Mouse (Mus musculus) thymus, postnatal 0 days (tissue): ENCODE results near the gene Nos1ap. TPM values are rescaled to one million over a fixed set of nuclear protein-coding genes. Genes with fewer than 3 reads are reported as not detected.

Experiments
- DNase-seq: peaks from one replicate; pipeline ENCODE4 v3.0.0-alpha.2; 2015; ENCODE audit warnings: low spot score
- polyA plus RNA-seq: library from polyadenylated mRNA; unstranded; fragments of >200 nt; fragmentation: Nextera tagmentation; extraction: Ambion mirVana; gene quantifications from 2 replicates; pipeline ENCODE4 v1.2.1, GENCODE M21; 2015

Nos1ap gene
- polyA plus RNA-seq, 1 experiment from 2014 or later: 1.8 TPM

DNA sequence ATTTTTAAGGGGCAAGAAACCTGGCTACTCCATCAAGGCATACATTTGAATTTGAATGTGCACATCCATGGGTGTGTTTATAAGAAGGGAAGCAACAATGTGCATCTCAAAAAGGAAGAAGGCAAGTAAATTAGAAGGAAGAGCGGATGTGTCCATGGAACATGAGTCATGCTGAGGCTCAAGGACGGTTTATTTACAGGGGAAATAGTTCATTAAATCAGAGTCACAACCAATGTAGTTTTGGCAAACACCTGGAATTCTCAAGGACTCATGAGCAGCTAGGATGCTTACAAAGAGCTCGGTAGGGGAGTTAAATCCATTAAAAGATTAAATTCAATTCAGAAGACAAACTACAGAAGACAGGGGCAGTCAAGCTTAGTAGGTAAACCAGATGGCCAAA, 169.7 kb downstream of the Nos1ap start:
- DNase-seq: no peak

DNA sequence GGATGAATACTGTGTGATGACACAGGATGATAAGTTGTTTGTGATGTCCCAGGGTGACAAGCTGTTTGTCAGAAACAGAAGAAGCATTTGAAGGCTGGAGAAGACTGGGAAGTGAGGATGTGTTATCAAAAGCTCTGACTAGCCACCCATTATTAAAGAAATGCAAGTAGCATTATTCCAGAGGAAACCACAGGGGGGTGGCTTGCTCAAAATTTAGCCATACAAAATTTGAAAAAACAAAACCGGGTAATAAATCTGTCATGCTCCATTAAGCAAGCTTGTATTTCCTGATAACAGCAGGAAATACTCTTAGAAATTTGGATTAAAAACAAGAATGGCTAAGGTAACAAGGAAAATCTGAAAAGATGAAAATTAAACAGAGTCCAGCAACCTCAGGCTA, 171.5 kb downstream of the Nos1ap start:
- DNase-seq: no peak

DNA sequence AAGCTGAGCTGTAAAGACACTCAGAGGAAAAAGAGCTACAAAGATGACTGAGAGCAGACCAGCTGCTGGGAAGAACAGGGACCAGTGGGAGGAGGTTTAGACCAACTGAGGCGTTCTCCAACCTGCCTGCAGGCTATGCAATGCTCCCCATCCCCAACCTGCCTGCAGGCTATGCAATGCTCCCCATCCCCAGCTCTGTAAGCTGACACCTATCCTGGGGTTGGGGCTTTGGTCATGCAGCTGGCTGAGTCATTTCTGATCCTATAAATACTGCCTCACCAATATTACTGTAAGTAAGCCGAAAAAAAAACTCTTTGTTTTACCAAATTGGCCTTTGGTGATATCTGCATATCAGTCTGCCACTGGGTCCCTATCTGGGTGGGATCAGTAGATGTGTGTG, 172.7 kb downstream of the Nos1ap start:
- DNase-seq: no peak

DNA sequence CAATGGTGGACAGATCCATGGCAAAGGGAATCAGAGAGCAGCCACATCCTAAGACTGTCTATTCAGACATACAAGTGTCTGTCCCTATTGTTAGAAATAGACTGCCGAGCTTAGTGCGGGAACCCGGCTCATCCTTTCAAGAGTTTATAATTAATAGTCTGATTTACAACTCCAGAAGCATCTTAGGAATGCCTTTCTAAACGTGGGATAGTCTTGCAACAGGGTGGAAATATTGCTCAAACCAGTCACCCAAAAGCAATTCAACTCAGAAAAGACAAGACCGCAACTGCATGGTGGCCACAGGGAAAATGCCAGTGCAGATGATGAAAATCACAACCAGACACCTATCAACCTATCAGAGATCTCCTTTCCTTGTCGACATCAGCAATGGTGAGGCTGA, 173.5 kb downstream of the Nos1ap start:
- DNase-seq: no peak

DNA sequence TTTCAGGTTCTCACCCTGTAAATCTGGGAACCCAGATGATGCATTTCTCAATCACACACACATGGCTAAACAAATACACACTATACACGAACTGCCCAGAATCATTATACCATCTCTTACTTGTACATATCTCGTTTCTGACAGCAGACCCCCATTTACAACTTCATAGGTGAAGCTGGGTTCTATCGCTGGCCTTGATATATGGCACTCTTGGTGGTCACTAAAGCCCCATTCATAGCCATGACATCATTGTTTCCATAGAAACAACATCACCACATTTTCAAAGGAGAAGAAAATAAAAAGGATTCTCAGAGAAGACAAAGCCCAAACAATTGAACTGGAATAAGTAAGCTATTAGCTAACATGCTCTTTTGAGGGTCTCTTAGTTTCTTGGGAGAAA, 174.3 kb downstream of the Nos1ap start:
- DNase-seq: no peak

DNA sequence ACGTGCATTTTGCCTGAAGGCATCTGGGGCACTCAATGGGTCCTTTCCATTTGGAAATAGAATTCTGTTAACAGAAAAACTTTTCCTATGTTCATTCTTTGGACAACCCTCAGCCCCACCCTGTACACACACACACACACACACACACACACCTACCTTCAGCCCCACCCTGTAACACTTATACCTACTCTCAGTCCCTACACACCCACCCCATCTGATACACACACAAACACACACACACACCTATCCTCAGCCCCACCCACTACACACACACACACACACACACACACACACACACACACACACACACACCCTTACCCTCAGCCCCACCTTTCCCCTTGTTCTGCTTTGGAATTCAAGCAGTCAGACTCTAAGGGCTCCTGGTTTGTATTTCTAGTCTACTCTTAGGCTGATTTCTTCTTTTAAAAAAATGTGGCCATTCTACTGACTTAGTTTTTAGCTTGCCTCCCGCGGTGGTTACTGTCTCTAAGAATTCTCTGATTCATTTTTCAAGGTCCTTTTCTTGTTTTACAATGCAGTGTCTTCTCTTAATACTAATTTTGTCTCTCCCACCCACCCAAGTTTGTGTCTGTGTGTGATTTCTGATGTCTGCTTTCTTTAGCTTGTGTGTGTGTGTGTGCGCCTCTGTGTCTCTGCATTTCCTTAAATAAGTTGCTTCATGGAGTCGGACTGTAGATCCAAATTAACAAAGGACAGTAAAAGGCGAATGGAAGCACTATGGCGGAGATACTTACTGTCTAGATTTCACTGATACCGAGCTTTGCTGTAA, 179.1 kb downstream of the Nos1ap start:
- no peak for DNase-seq

DNA sequence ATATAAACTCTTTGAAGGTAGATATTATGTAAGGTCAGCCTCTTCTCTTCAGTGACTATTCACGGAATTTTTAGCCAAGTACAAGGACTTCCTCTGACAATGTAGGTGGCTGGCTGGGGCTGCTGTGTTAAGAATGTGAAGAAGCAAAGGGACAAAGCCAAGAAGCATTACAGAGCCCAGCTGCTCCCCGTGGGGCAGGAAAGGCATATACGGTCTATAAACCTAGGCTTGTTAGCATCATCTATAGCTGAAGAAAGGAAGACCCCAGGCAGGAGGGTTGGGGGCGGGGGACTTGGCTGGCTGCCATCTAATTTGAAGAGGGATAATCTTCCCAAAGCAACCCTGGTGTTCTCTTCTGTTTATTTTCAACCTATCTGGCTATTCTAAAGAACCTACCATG, 180.6 kb downstream of the Nos1ap start:
- DNase-seq: no peak

DNA sequence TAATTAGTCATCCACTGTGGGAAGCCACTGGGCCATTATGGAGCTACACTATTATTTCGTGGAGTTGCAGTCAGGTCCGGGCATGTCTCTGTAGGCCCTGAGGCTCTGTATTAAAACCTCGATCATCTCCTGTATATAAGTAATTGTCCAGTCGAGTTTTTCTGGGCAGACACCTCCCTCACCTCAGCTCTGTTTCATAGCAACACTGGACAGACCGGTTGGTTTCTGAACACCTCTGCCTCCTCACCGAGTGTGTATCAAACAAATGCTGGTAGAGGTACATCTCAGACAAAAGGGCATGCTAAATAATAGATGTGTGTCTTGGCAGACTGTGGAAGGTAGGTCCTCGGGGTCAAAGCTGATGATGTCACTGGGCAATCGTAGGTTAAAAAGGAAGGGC, 182.7 kb downstream of the Nos1ap start:
- no peak for DNase-seq

DNA sequence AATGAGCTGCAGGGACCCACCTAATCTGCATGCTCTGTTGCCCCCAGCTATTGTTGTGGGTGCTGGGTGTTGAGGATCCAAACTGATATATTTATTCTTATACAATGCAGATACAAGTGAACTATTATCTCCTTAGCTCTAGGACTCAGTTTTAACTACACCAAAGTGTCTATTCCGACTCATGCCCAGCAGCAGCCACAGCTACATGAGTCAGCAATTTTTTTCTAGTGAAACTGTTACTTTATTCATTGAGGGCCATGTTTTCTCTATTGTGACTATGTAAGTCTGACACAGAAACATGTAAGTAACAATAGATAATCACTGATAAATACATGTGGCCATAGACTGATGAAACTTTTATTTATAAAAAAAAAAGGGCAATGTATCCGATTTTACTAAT, 184.5 kb downstream of the Nos1ap start:
- DNase-seq: no peak

DNA sequence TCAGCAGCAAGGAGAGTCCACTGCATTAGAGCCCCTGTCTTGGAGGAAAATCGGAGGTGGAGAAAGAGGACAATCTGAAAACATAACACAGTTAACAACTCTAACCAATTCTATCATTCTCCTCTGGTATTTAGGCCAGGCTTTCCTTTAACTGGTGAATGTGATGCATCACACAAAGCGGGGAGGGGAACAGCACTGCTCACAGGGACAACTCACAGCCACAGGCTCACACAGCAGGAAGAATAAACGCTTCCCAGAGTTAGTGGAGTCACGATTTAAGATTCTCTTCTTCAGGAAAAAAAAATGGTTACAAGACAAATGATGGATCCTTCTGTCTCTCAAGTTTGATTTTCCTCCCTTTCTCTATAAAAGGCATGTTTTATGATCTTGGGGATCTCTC, 187.0 kb downstream of the Nos1ap start:
- DNase-seq: no peak

DNA sequence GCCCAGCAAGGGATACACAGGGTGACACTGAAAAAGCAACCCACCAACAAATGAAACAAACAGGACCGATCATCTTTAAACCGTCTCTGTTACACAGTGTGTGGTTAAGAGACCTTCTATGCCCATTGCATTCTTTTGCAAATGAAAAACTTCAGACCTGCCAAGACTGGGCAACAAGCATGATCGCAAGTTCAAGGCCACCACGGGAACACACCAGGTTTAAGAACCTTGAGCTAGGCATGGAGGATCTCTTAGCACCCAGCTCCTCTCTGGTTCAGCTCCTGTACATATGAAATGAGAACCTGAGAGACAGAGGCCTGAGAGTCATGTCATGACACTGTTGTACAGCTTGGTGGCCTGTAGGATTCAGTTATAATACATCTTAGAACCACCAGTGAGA, 190.8 kb downstream of the Nos1ap start:
- no peak for DNase-seq

DNA sequence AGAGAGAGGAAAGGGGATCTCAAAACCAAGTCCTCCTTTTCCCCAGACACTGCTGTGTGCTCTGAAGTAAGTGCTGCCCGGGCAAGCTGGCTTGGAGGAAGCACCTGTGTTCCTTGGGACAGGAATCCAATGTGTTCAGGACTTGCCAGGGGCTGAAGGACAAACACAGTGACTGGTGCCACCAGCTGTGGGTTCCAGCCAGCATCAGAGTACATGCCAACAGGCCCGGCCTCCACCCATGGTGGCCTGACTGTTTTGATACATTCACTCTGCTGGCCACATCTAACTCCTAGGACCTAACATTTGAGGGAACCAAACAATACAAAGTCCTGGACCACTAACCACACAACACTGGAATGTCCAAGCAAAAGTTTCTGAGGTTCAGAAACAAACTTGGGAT, 194.6 kb downstream of the Nos1ap start:
- DNase-seq: no peak

DNA sequence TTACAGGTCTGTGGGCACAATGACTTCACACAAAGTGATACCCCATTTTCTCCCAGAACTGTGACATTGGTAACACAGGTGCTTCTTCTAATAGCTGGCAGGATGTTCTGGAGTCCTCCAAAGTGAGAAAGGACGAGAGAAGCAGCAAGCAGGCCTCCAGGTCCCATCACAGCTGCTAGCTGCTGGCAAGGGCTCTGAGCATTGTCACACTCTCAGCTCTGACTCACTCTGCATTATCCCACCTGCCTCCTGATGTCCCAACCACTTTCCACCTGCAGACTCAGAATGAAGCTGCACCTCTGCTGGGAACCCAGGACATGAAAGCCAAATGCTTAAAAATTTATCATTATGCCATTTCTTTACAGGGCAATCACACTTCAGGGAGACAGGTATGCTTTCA, 195.0 kb downstream of the Nos1ap start:
- DNase-seq: no peak

DNA sequence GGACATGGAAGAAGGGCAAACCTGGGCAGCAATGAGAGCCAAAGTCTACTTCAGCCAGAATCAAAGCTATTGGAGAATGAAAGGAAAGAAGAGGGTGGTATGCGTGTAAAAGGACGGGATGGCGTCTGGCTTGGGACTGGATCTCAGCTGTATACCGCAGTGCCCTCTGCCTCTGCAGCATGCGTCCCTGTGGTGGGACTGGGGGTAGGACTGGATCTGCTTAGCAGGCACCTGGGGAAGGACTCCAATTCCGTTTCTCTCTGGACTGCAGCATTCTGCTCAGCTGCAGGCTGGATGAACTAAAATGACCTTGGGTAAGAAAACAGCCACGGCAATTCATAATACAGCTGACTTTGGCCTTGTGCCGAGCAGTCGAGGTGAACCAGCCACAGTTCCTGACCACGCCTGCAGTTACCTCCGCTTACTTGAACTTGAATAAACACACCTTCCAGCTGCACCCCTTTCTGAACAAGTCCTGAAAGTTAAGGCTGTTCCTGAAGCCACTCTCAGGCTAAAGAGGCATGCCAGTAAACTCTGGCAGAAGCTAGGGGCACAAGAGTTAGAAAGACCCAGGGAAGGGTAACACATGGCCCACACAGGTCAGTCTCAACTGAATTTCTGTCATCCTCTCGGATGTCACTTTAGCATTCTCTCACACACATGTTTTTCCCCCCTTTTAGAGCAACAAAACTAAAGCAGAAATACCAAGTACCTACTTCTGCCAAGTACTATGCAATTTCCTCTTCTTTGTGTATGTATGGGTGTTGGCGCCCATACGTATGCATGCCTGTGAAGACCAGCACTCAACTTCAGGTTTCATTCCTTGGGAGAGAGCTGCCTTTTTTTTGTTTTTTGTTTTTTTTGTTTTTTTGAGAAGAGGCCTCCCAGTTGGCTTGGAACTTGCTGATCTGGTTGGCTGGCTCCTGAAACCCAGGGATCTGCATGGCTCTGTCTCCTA, 196.6 kb downstream of the Nos1ap start:
- DNase-seq: no peak

DNA sequence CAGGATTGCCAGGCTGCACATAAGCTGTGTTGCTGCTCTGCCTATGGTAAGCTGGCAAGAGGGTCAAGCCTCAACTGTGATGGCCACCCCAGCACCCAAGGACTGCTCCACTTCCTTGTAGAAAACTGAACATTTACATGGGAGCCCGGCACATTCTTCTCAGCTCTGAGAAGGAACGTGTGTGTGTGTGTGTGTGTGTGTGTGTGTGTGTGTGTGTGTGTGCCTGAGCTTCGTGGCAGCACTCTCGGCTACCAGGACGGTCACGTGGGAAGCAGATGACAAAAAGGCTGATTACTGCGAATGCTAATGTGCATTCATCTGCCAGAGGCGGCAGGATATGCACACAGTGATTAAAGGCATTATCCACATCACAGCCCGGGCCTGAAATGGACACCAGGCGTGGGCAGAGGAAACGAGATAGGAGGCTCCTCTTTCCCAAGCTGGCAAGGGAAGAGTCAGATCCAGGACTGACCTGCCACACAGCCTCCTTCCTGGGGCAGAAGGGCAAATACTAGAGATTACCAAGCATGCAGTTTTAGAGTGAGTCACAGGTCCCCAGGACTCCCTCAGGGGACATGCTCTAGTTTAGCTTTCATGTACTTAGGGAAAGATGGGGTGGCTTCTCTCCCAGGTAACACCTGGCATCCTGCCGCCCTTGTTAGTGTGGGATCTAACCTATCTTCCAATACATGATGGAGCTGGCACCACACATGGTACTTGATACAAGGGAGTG, 202.3 kb downstream of the Nos1ap start:
- no peak for DNase-seq

DNA sequence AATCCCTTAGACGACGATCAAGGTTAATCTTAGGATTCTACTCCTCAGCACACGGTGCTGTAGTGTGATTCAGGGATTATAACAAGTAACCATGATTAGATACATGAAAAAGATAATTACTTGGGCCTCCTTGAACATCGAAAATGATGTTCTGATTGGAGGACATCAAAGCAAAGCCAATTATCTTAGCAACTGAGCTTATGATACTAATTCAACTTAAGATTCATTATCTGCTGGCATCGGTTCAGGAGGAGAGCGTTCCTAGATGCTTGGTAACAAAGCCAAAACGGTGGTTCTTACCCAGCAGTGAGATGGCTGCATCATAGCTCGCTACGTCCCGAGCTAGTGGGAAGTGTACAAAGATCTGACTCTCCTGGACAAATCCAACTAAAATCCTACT, 204.2 kb downstream of the Nos1ap start:
- no peak for DNase-seq

DNA sequence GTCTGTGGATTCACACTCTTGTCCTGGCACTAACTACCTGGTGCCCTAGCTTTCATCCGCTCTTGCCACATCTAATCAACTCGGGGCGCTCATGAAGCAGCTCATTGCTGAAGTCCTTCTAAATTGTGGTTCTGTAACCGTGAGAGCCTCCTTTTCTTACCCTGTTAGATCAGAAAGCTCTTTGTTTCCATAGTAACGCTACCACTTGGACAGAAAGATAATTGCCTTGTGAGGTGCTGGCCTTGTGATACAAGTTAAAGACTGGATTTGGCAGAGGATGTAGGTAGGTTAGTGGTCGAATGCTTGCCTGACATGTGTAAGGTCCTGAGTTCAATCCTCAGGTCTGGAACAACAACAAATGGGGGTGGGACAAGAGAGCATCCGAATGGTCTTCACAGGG, 206.1 kb downstream of the Nos1ap start:
- no peak for DNase-seq

DNA sequence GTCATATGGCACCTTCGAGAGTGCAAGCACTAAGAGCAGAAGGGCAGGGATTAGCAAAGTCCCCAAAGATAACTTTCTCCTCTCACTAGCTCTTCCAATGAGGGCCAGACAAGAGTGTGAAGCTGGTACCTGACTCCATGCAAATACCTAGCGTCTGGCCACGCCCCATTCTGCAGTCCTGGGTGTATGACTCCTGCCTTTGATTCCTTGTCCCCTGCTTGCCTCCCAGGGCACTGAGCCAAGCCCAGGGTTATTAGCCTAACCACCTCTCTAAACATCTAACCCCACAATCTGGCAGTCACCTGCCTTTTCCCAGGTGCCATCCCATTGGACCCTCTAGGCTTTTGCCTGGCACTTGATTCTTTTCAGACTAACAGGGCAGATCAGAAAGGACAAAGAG, 208.2 kb downstream of the Nos1ap start:
- DNase-seq: no peak

DNA sequence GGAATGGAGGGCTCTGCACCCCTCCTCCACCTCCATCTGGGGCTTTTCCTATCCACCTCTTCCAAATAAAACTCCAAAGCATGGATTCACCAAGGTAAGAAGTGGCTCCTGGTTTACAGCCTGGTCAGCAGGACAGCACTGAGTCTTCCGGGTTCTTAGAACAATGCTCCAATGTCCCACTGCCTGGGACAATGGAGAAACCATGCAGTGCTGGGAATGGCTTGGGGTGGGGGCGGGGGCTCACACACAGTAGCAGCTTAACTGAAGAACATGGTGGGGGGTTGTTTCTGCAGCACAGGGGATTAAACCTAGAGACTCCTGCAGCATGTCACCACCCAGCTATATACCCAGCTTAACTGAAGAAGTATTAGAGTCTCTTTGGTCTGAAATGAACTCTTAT, 209.2 kb downstream of the Nos1ap start:
- no peak for DNase-seq

DNA sequence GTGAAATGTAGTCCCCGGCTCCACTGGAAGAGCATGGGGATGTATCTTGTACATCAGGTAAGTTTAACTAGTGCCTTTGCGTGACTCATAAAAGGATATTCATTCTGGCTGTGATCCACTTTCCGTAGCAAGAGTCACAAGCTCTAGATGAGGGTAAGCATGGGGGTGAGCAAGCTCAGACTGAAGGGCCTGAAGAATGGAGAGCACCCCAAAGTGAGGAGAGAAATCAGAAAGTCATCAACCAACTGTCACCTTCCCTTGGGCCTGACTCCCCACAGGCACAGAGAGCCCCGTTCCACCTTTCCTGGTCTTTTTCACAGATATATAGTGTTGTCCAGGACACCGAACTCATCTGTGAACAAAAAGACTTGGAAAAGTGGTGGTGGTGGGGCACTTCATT, 213.9 kb downstream of the Nos1ap start:
- no peak for DNase-seq

DNA sequence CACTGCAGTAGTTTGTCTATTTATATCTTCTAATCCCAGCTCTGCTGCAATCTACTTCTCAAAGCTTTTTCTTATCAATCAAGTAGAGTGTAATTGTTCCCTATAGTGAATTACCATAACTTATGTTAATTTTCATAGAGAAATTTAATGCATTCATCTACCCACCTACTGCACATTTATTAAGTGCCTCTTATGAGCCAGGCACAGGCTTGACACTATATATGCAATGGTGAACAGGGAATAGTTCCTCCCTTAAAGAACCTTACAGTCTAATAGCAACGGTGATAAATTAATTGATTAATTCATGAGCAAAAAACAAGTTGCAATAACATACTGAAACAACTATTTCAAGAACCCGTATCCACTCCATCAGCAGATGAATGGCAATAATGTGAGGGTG, 215.9 kb downstream of the Nos1ap start:
- DNase-seq: no peak

DNA sequence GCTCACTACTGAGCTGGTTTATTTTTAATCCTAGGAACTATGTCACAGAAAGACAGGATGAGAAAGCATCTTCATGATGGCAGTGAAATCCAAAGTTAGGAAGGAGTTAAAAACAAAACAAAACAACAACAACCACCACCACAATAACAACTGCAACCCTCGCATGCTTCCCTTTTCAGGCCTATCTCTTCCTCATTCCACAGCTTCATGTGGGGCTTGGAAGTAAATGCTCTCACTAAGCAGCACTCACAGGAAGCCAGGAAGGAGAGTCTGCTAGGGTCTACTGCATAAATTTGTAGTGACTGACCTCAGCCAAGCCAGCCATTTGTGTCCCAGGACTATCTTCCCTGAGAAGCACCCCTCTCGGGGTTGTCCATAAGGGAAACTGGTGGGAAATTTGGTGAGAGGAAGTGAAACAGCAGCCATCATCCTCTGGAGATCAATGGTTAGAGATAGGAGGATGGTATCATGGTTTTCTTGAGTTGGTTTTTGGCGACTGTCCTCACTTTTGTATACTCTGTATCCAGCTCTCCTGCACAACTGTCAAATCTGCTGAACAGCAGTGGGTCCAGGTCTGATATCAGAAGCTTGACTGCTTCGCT, 218.4 kb downstream of the Nos1ap start:
- no peak for DNase-seq
